Mouse (Mus musculus): ENCODE results near the gene Hypk. TPM values are rescaled to one million over a fixed set of nuclear protein-coding genes. Genes with fewer than 3 reads are reported as not detected.

The Hypk gene
- polyA plus RNA-seq (2012; rRNA removed) = 35.6 and 40.9 TPM in 2 replicates

DNA sequence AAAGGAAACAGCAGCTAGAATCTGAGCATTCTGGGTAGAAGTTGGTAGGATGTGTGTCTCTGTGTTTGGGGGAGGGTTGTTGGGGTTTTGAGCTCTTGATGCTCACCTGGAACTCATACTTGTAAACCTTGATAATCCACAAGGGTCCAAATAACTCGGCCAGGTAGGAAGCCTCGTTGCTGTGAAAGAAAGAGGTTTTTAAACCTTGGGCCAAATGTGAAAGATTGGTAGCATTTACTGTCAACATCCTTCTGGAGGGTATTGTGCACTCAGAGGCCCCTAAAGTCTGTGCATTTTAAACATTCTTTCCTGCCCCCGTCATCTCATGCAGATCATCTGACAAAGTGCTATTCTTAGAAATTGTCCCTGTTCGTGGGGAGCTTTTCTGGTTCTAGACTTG is at the start of gene Hypk:
Hypk (plus strand) TSS at position 301 of the 400 bp plus-strand sequence.

DNA sequence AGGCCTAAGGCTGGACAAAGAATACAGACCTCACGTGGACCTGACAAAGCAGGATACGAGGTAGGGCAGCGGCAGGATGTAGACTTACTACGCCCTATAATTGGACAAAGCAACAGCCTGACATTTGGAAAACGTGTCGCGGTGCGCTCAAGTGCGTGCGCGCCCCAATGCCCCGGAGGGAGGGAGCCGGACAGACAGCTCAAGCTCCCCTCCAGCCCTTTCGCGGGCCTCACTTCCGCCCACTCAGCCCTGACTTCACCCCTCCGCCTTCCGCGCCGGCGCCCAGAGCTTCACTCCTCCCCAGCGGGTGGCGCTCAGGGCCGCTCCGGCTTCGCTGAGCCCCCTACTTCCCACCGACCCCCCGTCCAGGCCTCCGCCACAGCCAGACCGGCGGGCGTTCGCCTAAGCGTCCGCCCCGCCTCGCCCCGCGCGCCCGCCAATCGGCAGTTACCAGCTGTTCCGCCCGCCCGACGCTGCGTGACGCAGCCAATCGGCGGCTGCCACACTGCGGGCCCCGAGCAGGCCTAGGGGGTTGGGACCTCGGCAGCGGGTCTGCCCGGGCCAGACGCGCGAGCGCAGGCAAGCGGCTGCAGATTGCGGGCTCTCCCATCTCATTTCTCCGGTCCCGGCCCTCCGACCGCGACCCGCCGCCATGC is 39.6 kb upstream of the Hypk start, which contains the start of the genes Pdia3 and Catsper2:
Pdia3 (plus strand) TSS at position 389 of the 656 bp plus-strand sequence.
Catsper2 (minus strand) TSS at position 406 of the 656 bp plus-strand sequence.

DNA sequence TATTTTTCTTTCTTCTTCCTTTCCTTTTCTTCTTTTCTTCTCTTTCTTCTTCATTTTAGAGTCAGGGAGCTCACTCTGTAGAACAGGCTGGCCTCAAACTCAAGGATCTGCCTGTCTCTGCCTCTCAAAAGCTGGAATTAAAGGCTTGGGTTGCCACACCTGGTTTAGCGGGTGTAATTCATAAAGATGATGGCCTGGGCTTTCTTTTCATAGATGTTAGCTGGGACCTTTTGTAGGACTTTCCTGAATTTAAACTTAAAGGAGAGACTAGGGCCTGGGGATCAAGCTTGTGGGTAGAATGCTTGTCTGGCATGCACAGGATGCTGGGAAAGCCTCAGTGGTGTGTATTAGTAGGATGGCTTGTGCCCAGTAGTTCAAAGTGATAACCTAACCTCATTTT is 8.9 kb upstream of the Hypk start, which contains the start of gene Ell3:
Ell3 (minus strand) TSS at position 101 of the 400 bp plus-strand sequence.

DNA sequence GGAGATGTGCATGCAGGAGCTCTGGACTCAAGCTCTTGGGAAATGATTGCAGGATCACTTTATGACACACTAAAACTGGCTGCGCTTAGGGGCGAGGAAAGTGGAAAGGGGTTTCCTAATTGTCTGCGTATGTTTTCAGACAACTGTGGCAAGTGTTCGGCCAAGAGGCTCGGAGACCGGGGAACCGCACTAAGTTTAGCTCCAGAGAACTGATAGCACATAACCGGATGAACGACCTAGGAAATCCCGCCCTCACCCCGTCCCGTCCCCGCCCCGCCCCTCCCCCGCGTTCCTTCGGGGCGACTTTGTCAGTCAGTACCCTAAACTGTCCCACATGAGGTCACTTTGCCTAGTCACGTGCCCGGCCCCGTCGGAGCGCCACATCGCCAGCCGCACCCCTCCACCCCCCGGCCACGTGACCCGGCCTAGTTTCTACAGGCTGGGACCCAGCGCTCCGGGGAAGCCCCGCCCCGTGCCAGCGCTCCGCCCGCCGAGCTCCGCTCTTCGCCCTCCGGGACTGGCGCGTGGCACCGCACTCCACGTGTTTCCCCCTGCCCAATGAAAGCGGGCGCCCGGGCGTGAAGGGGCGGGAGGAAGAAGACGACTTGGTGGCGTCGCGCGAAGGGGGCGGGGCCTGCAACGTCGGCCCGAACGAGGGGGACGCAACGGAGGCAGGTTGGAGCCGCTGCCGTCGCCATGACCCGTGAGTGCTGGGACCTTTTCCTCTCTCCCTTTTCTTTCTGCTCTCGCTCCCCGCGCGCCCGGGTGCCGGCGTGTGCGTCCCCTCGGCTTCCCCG is 4.2 kb upstream of the Hypk start, which contains the start of gene Serf2:
Serf2 (plus strand) TSS at position 457 of the 797 bp plus-strand sequence.

DNA sequence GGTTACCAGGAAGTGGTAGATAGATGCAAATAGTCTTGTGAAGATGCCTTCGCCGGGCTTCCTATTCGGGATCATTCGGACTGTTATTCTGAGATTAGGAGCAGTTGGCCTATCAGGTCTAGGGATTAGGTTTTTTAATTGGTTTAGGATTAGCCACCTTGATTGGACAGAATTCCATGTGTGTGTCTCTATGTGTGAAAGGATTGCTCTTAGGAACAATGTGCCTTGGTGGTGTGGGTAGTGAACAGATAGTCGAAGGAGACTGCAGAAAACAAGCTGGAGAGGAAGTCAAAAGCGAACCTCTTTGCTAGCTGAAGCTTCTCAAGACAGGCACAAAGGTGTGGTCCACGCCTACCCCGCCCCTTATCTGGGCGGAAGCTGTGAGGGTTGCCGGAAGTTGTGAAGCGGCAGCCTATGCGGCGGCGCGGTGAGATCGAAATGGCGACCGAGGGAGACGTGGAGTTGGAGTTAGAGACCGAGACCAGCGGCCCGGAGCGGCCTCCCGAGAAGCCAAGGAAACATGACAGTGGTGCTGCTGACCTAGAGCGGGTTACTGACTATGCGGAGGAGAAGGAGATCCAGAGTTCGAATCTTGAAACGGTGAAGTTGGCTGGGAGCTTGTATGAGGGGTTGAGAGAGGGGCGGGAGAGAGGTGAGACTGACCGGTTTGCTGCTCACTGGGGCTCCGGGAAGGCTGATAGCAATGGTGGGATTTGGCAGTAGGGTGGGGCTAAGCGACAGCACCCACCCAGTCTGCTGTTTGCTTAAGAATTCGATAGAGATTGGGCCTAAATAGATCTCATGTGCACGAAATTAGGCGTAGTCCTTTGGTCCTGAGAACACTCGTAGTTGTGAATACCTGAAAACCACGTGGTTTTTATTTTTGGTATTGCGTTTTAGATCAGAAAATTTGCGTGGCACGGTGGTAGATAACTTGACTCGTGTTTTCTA is 3.9 kb downstream of the Hypk start, which contains the start of gene Serinc4:
Serinc4 (minus strand) TSS at position 90 of the 951 bp plus-strand sequence.

DNA sequence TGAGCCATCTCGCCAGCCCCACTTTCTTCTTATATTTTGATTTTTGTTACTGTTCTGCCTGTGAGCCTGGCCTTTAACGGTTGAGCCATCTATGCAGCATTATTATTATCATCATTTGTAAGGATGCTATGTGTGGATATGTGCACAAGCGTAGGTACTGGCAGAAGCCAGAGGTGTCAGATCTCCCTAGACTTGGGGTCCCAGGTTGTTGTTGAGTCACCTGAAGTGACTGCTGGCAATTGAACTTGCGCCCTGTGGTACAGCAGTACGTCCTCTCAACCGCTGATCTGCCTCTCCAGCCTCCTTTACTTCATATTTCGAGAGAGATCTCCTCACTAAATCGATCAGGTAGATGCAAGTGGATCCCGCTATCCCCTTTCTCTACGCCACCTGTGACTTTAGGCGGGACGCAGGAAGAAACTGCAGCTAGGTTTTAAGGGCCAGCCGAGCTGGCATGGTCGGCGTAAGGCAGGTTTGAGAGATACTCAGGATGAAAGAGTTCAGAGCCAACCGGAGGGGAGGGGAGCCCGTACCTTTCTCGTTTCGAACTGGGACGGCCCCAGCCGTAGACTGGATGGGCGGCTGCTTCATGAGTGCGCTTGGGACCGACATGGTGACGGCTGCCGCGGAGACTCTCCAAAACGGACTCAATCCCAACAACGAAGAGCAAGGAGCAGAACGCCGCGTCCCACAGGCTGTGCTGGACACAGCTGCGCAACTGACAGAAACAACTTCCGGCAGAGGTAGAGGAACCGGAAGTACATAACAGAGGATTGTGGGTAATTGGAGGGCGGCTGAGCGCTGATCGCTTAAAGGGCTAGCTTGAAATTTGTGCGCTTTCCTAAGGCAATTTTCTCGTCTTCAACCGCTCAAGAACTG is 20.4 kb downstream of the Hypk start, which contains the start of gene Mfap1b:
Mfap1b (minus strand) TSS at position 767 of the 879 bp plus-strand sequence.

DNA sequence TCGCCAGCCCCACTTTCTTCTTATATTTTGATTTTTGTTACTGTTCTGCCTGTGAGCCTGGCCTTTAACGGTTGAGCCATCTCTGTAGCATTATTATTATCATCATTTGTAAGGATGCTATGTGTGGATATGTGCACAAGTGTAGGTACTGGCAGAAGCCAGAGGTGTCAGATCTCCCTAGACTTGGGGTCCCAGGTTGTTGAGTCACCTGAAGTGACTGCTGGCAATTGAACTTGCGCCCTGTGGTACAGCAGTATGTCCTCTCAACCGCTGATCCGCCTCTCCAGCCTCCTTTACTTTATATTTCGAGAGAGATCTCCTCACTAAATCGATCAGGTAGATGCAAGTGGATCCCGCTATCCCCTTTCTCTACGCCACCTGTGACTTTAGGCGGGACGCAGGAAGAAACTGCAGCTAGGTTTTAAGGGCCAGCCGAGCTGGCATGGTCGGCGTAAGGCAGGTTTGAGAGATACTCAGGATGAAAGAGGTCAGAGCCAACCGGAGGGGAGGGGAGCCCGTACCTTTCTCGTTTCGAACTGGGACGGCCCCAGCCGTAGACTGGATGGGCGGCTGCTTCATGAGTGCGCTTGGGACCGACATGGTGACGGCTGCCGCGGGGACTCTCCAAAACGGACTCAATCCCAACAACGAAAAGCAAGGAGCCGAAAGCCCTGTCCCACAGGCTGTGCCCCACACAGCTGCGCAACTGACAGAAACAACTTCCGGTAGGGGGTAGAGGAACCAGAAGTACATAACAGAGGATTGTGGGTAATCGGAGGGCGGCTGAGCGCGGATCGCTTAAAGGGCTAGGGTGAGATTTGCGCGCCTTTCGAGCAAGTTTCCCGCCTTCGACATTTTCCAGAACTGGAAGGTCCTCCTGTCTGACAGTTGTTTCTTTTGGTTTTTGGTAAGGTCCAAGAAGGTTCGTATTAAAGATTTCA is 53.1 kb downstream of the Hypk start, which contains the start of the genes Mfap1a and Wdr76:
Mfap1a (minus strand) TSS at position 724 of the 941 bp plus-strand sequence.
Wdr76 (plus strand) TSS at position 782 of the 941 bp plus-strand sequence.

Other genes with a start within 250 kb of the Hypk start
- gene Trp53bp1, start 181.9 kb upstream of the Hypk start, polyA plus RNA-seq (2012; rRNA removed) = 149 and 152 TPM in 2 replicates
- 13.2 and 15.6 TPM in 2 replicates for gene Map1a, start 163.7 kb upstream of the Hypk start, polyA plus RNA-seq (2012; rRNA removed)
- gene Ppip5k1, start 97.9 kb upstream of the Hypk start, polyA plus RNA-seq (2012; rRNA removed) = 25.1 and 25.2 TPM in 2 replicates
- 37.0 and 45.0 TPM in 2 replicates for gene Ckmt1, start 95.6 kb upstream of the Hypk start, polyA plus RNA-seq (2012; rRNA removed)
- 0.01 and 0.06 TPM in 2 replicates for gene Strc, start 66.1 kb upstream of the Hypk start, polyA plus RNA-seq (2012; rRNA removed)
- 130 and 184 TPM in 2 replicates for gene Pdia3, start 39.5 kb upstream of the Hypk start, polyA plus RNA-seq (2012; rRNA removed)
- 6.5 and 6.7 TPM in 2 replicates for gene Catsper2, start 39.5 kb upstream of the Hypk start, polyA plus RNA-seq (2012; rRNA removed)
- 0.29 and 1.2 TPM in 2 replicates for gene Ell3, start 9.0 kb upstream of the Hypk start, polyA plus RNA-seq (2012; rRNA removed)
- 361 and 381 TPM in 2 replicates for gene Serf2, start 4.1 kb upstream of the Hypk start, polyA plus RNA-seq (2012; rRNA removed)
- 6.0 and 7.0 TPM in 2 replicates for gene Serinc4, start 3.5 kb downstream of the Hypk start, polyA plus RNA-seq (2012; rRNA removed)
- 22.8 and 23.3 TPM in 2 replicates for gene Mfap1b, start 20.8 kb downstream of the Hypk start, polyA plus RNA-seq (2012; rRNA removed)
- 16.0 and 16.4 TPM in 2 replicates for gene Mfap1a, start 53.4 kb downstream of the Hypk start, polyA plus RNA-seq (2012; rRNA removed)
- gene Wdr76, start 53.4 kb downstream of the Hypk start, polyA plus RNA-seq (2012; rRNA removed) = 8.6 and 11.5 TPM in 2 replicates

Measured in central nervous system, embryonic 14 days (tissue).